Mouse (Mus musculus) fat pad, adult 2 months (tissue): ENCODE data around the gene Trim24.

ENCODE experiments used
- DNase-seq: peaks from one replicate; pipeline ENCODE4 v3.0.0-alpha.2; 2011; ENCODE audit warnings: low read depth, low spot score; ENCODE audit errors: extremely low read depth

Trim24 gene

GRCm38 (mm10) chr6:37863961-37864730, 6.5 kb upstream of the Trim24 start:
- DNase-seq = no peak

- no peak for DNase-seq
Observed at GRCm38 (mm10) chr6:37871137-37871851, 683 bp downstream of the Trim24 start.

- DNase-seq = no peak
Observed at GRCm38 (mm10) chr6:37872861-37873260, 2.2 kb downstream of the Trim24 start.

- DNase-seq = no peak
Observed at GRCm38 (mm10) chr6:37873731-37874130, 3.1 kb downstream of the Trim24 start.

- DNase-seq = no peak
Observed at GRCm38 (mm10) chr6:37878206-37878605, 7.6 kb downstream of the Trim24 start.

GRCm38 (mm10) chr6:37880586-37880985, 10.0 kb downstream of the Trim24 start:
- no peak for DNase-seq

- no peak for DNase-seq
Observed at GRCm38 (mm10) chr6:37893586-37893985, 23.0 kb downstream of the Trim24 start.

GRCm38 (mm10) chr6:37895646-37896435, 25.2 kb downstream of the Trim24 start:
- no peak for DNase-seq

- DNase-seq = no peak
Observed at GRCm38 (mm10) chr6:37900221-37900620, 29.6 kb downstream of the Trim24 start.

GRCm38 (mm10) chr6:37901791-37902190, 31.2 kb downstream of the Trim24 start:
- DNase-seq = no peak

- no peak for DNase-seq
Observed at GRCm38 (mm10) chr6:37903810-37904209, 33.2 kb downstream of the Trim24 start.

GRCm38 (mm10) chr6:37913525-37913924, 42.9 kb downstream of the Trim24 start:
- no peak for DNase-seq

- no peak for DNase-seq
Observed at GRCm38 (mm10) chr6:37925104-37925503, 54.5 kb downstream of the Trim24 start.

GRCm38 (mm10) chr6:37926751-37927150, 56.1 kb downstream of the Trim24 start:
- DNase-seq = no peak

GRCm38 (mm10) chr6:37936498-37936897, 65.9 kb downstream of the Trim24 start:
- no peak for DNase-seq

GRCm38 (mm10) chr6:37951306-37951705, 80.7 kb downstream of the Trim24 start:
- DNase-seq = no peak

- DNase-seq = no peak
Observed at GRCm38 (mm10) chr6:37967386-37967785, 96.8 kb downstream of the Trim24 start.

- no peak for DNase-seq
Observed at GRCm38 (mm10) chr6:38007459-38007858, 136.8 kb downstream of the Trim24 start.

- DNase-seq = no peak
Observed at GRCm38 (mm10) chr6:38012829-38013228, 142.2 kb downstream of the Trim24 start.
